Comparison of ENCODE assay signal across 24 mouse cellular contexts in genomic region chr3:102142947-102143346, GRCm38 (mm10). TPM values are rescaled to one million over a fixed set of nuclear protein-coding genes. Genes with fewer than 3 reads are reported as not detected.
DNase-seq lines count a peak whose midpoint lies in the region; ATAC-seq and TF ChIP-seq lines count a peak whose summit lies in the region.
"Had no signal": no experiment of that assay in that cellular context is flagged by ENCODE, and none has a peak within 500 bp of the region (broad histone marks: within the 10 kb centered on the region; RNA-seq: fewer than 3 reads in every experiment).

No protein-coding gene starts in this region.

- no peak overlapping the region for H3K9ac ChIP-seq in heart, embryonic 12.5 days
- no peak overlapping the region for H3K9ac ChIP-seq in liver, embryonic 14.5 days (replicated peaks)
- H3K9ac ChIP-seq in liver, postnatal 0 days (replicated peaks): no peak overlapping the region
- H3K9ac ChIP-seq: forebrain, embryonic 13.5 days; heart, embryonic 15.5 days; hindbrain, embryonic 13.5 days had no signal

- peaks cover 2% of the 10 kb centered on the region; the same call in 1 of the 2 replicates for H3K27me3 ChIP-seq in heart, embryonic 12.5 days (replicated peaks)
- no peaks in the 10 kb centered on the region for H3K27me3 ChIP-seq in liver, embryonic 14.5 days (ENCODE audit: control insufficient read depth, insufficient read depth, low read length)
- no peaks in the 10 kb centered on the region for H3K27me3 ChIP-seq in liver, postnatal 0 days (ENCODE audit: insufficient read depth, low read length)
- H3K27me3 ChIP-seq: forebrain, embryonic 13.5 days; heart, embryonic 15.5 days; hindbrain, embryonic 13.5 days had no signal

- 0 out of 2 replicates have a peak overlapping the region, but pooled peaks have one; percentile 13 for H3K27ac ChIP-seq in heart, embryonic 12.5 days (ENCODE audit: poor library complexity, severe bottlenecking)
- peak overlapping the region; percentile 93 for H3K27ac ChIP-seq in liver, embryonic 14.5 days
- H3K27ac ChIP-seq in liver, postnatal 0 days (ENCODE audit: low read depth): peak overlapping the region; percentile 72; the same call in 1 of the 2 replicates
- H3K27ac ChIP-seq: forebrain, embryonic 13.5 days; heart, embryonic 15.5 days; hindbrain, embryonic 10.5 days; hindbrain, embryonic 13.5 days had no signal

- H3K9me3 ChIP-seq in heart, embryonic 12.5 days (replicated peaks): no peaks in the 10 kb centered on the region
- H3K9me3 ChIP-seq in liver, embryonic 14.5 days (ENCODE audit: control insufficient read depth, low read length): no peaks in the 10 kb centered on the region
- no peaks in the 10 kb centered on the region for H3K9me3 ChIP-seq in liver, postnatal 0 days (ENCODE audit: low read length)
- H3K9me3 ChIP-seq: forebrain, embryonic 10.5 days; forebrain, embryonic 13.5 days; heart, embryonic 15.5 days; hindbrain, embryonic 10.5 days; hindbrain, embryonic 13.5 days had no signal

- peaks cover 34% of the 10 kb centered on the region for H3K4me1 ChIP-seq in heart, embryonic 12.5 days (replicated peaks)
- H3K4me1 ChIP-seq in liver, embryonic 14.5 days (replicated peaks; ENCODE audit: control insufficient read depth in 2 of 2, insufficient read depth in 2 of 2, low read length in 1 of 2): peaks cover 45 to 48% of the 10 kb centered on the region in 2 experiments
- peaks cover 29% of the 10 kb centered on the region for H3K4me1 ChIP-seq in liver, postnatal 0 days (ENCODE audit: insufficient read depth)

- no peak for DNase-seq in heart, adult 9 months (ENCODE audit: low spot score in 2 of 2)
- peak; percentile 69 for DNase-seq in 3T3-L1 (ENCODE audit: low read depth, low spot score)
- no peak for DNase-seq in liver, embryonic 14.5 days (ENCODE audit: low read depth in 3 of 3, low spot score in 3 of 3)
- no peak for DNase-seq in liver, postnatal 0 days
- DNase-seq in urinary bladder, adult 18-20 months (ENCODE audit: low spot score in 2 of 2): no peak
- DNase-seq in layer of hippocampus, postnatal 10 days (ENCODE audit: low spot score in 2 of 2): no peak
- DNase-seq: adrenal gland, adult 8-10 months; adrenal gland, postnatal 25 days; cerebellum, adult 11-12 months; cerebellum, adult 8-10 months; cerebellum, postnatal 14 days; gastrocnemius, postnatal 14 days; heart, postnatal 10 days; heart, postnatal 36 days had no signal

- H3K36me3 ChIP-seq in heart, embryonic 12.5 days: peaks cover 4% of the 10 kb centered on the region; the same call in 1 of the 2 replicates
- no peaks in the 10 kb centered on the region for H3K36me3 ChIP-seq in liver, embryonic 14.5 days (replicated peaks; ENCODE audit: control insufficient read depth, insufficient read depth, low read depth)
- no peaks in the 10 kb centered on the region for H3K36me3 ChIP-seq in liver, postnatal 0 days (replicated peaks; ENCODE audit: insufficient read depth, low read length)
- H3K36me3 ChIP-seq: forebrain, embryonic 10.5 days; hindbrain, embryonic 10.5 days; hindbrain, embryonic 13.5 days had no signal

- ATAC-seq in heart, embryonic 12.5 days (ENCODE audit: insufficient number of reproducible peaks, low FRiP score): no peak
- no peak for ATAC-seq in liver, embryonic 14.5 days (ENCODE audit: insufficient read depth)
- no peak for ATAC-seq in liver, postnatal 0 days
- ATAC-seq: activated CD4-positive, CD25-positive, alpha-beta regulatory T cell, adult 4 months; forebrain, embryonic 13.5 days; forebrain, embryonic 16.5 days; hindbrain, embryonic 16.5 days had no signal

- TF ChIP-seq EP300 in liver, embryonic 14.5 days (IDR thresholded peaks at IDR 0.05; ENCODE audit: low read depth): no peak
- no peak for TF ChIP-seq EP300 in liver, postnatal 0 days (IDR thresholded peaks at IDR 0.05; ENCODE audit: low read depth)

- no peak overlapping the region for H3K4me2 ChIP-seq in heart, embryonic 12.5 days
- H3K4me2 ChIP-seq in liver, embryonic 14.5 days (ENCODE audit: low read depth): peak overlapping the region; percentile 54
- 0 out of 2 replicates have a peak overlapping the region, but pooled peaks have one; percentile 42 for H3K4me2 ChIP-seq in liver, postnatal 0 days (ENCODE audit: low read depth, low read length)
- H3K4me2 ChIP-seq: forebrain, embryonic 13.5 days; heart, embryonic 11.5 days; heart, embryonic 15.5 days; hindbrain, embryonic 13.5 days had no signal

- WGBS in heart, embryonic 12.5 days: 81% methylated on average over 4 of the region's 4 CpGs
- WGBS in liver, embryonic 14.5 days (ENCODE audit: insufficient replicate concordance): 87% methylated on average over 4 of the region's 4 CpGs
- 93% methylated on average over 4 of the region's 4 CpGs for WGBS in liver, postnatal 0 days (ENCODE audit: insufficient replicate concordance)

- H3K4me3 ChIP-seq in heart, embryonic 12.5 days: no peak overlapping the region
- no peak overlapping the region for H3K4me3 ChIP-seq in liver, embryonic 14.5 days (ENCODE audit: insufficient read depth in 1 of 2, low read depth in 2 of 2, low read length in 2 of 2)
- H3K4me3 ChIP-seq in liver, postnatal 0 days (ENCODE audit: low read depth, low read length): no peak overlapping the region
- H3K4me3 ChIP-seq: forebrain, embryonic 10.5 days; forebrain, embryonic 13.5 days; heart, embryonic 15.5 days; hindbrain, embryonic 10.5 days; hindbrain, embryonic 13.5 days had no signal

- no peak for TF ChIP-seq CTCF in liver, embryonic 14.5 days (IDR thresholded peaks at IDR 0.05; ENCODE audit: low read depth)
- TF ChIP-seq CTCF in liver, postnatal 0 days (IDR thresholded peaks at IDR 0.05; ENCODE audit: low read depth): no peak

RNA-seq across cellular contexts. Expression of gene Casq2, which starts 56.7 kb away (rescaled TPM):
- polyA plus RNA-seq in heart, embryonic 12.5 days (2016; fragmentation: Nextera tagmentation; extraction: Ambion mirVana): 105 and 108 TPM in 2 replicates
- polyA plus RNA-seq in liver, embryonic 14.5 days (2012; rRNA removed): 0.31 and 0.89 TPM in 2 replicates
- polyA plus RNA-seq in liver, embryonic 14.5 days (2014; fragmentation: Nextera tagmentation; extraction: Ambion mirVana): 0.49 and 0.88 TPM in 2 replicates
- polyA plus RNA-seq in liver, postnatal 0 days (2015; fragmentation: Nextera tagmentation; extraction: Ambion mirVana): 0.66 and 3.9 TPM in 2 replicates
- 1 to 10 TPM; 1.4 to 1.7 TPM for total RNA-seq in layer of hippocampus, postnatal 10 days (2021)
- polyA plus RNA-seq: activated CD4-positive, CD25-positive, alpha-beta regulatory T cell, adult 4 months; forebrain, embryonic 10.5 days had no signal

Comparison
In these comparisons a context has a peak if more than half of its experiments do, and no peak if none do; other contexts are left out.
1. H3K27ac ChIP-seq: peak in every context shown above with its lines; median percentile 93 in liver, embryonic 14.5 days; 72 in liver, postnatal 0 days; 13 in heart, embryonic 12.5 days.
2. RNA of gene Casq2, which starts 56.7 kb away (polyA plus RNA-seq): 105 to 108 TPM in heart, embryonic 12.5 days; 0.31 to 0.89 TPM in liver, embryonic 14.5 days and 0.66 to 3.9 TPM in liver, postnatal 0 days; every median in the first group is over 10 times any median in the second.